Mouse (Mus musculus): ENCODE data around the gene Blzf1. TPM values are rescaled to one million over a fixed set of nuclear protein-coding genes. Genes with fewer than 3 reads are reported as not detected.
A peak's percentile ranks its signal among the peaks of the same experiment; 100 is the strongest.

Gene Blzf1
- polyA plus RNA-seq, 1 experiment, result 11.4 TPM

GRCm38 (mm10) chr1:164318474-164318873, 11.2 kb upstream of the Blzf1 start:
- no peak for TF ChIP-seq TCF12 (IDR thresholded peaks at IDR 0.05; ENCODE audit: insufficient read depth, poor library complexity, severe bottlenecking)
- no peak for TF ChIP-seq POLR2A (IDR thresholded peaks at IDR 0.05; ENCODE audit: insufficient read length, low read depth)
- H3ac ChIP-seq (ENCODE audit: control insufficient read depth, insufficient read length), result no peak overlapping the region
- no peaks in the 10 kb centered on the region for H3K79me2 ChIP-seq (ENCODE audit: control insufficient read depth, insufficient read depth)
- H3K27me3 ChIP-seq (ENCODE audit: control insufficient read depth, insufficient read depth, insufficient read length), result no peaks in the 10 kb centered on the region
- H3K36me3 ChIP-seq (ENCODE audit: control insufficient read depth, insufficient read depth), result peaks cover 3% of the 10 kb centered on the region
- no peak overlapping the region for H3K4me2 ChIP-seq (ENCODE audit: low read depth)
- H3K4me3 ChIP-seq, result no peak overlapping the region

GRCm38 (mm10) chr1:164317261-164317660, 10.0 kb upstream of the Blzf1 start:
- Histone ChIP-seq H3K36me3 (ENCODE audit: control insufficient read depth, insufficient read depth) (peaks cover 3% of the 10 kb centered on the region), H3K4me2 (ENCODE audit: low read depth) (no peak overlapping the region), H3ac (ENCODE audit: control insufficient read depth, insufficient read length) (no peak overlapping the region), H3K27me3 (ENCODE audit: control insufficient read depth, insufficient read depth, insufficient read length) (no peaks in the 10 kb centered on the region), H3K4me3 (no peak overlapping the region), H3K79me2 (ENCODE audit: control insufficient read depth, insufficient read depth) (no peaks in the 10 kb centered on the region)
- TF ChIP-seq SRF (IDR thresholded peaks at IDR 0.05; ENCODE audit: control insufficient read depth, insufficient read length, low read depth), result no peak
- no peak for TF ChIP-seq REST (IDR thresholded peaks at IDR 0.05; ENCODE audit: insufficient read depth, insufficient read length)
- no peak for TF ChIP-seq E2F4 (IDR thresholded peaks at IDR 0.05; ENCODE audit: insufficient read depth)
- no peak for TF ChIP-seq MAX (IDR thresholded peaks at IDR 0.05; ENCODE audit: low read depth)
- no peak for TF ChIP-seq CEBPB (IDR thresholded peaks at IDR 0.05; ENCODE audit: insufficient read depth, poor library complexity, severe bottlenecking)
- no peak for TF ChIP-seq POLR2AphosphoS2 (IDR thresholded peaks at IDR 0.05; ENCODE audit: insufficient read length, low read depth)
- no peak for TF ChIP-seq MYOG (IDR thresholded peaks at IDR 0.05; ENCODE audit: control insufficient read depth in 1 of 3, insufficient read depth in 1 of 3, insufficient read length in 2 of 3, low read depth in 2 of 3)
- no peak for TF ChIP-seq USF1 (IDR thresholded peaks at IDR 0.05; ENCODE audit: low read depth)
- no peak for TF ChIP-seq TCF12 (IDR thresholded peaks at IDR 0.05; ENCODE audit: insufficient read depth, poor library complexity, severe bottlenecking)
- TF ChIP-seq POLR2A (IDR thresholded peaks at IDR 0.05; ENCODE audit: insufficient read length, low read depth), result no peak
- no peak for TF ChIP-seq MYOD1 (IDR thresholded peaks at IDR 0.05; ENCODE audit: control insufficient read depth in 1 of 3, insufficient read length in 2 of 3, low read depth in 2 of 3)
- no peak for TF ChIP-seq TCF3 (IDR thresholded peaks at IDR 0.05; ENCODE audit: insufficient read length, low read depth)

- no peak overlapping the region for H3K4me2 ChIP-seq (ENCODE audit: low read depth)
- TF ChIP-seq SRF (IDR thresholded peaks at IDR 0.05; ENCODE audit: control insufficient read depth, insufficient read length, low read depth) (no peak), MAX (IDR thresholded peaks at IDR 0.05; ENCODE audit: low read depth) (no peak), POLR2A (IDR thresholded peaks at IDR 0.05; ENCODE audit: insufficient read length, low read depth) (no peak), MYOG (IDR thresholded peaks at IDR 0.05; ENCODE audit: control insufficient read depth in 1 of 3, insufficient read depth in 1 of 3, insufficient read length in 2 of 3, low read depth in 2 of 3) (no peak), REST (IDR thresholded peaks at IDR 0.05; ENCODE audit: insufficient read depth, insufficient read length) (no peak), E2F4 (IDR thresholded peaks at IDR 0.05; ENCODE audit: insufficient read depth) (no peak), TCF3 (IDR thresholded peaks at IDR 0.05; ENCODE audit: insufficient read length, low read depth) (no peak), POLR2AphosphoS2 (IDR thresholded peaks at IDR 0.05; ENCODE audit: insufficient read length, low read depth) (no peak), TCF12 (IDR thresholded peaks at IDR 0.05; ENCODE audit: insufficient read depth, poor library complexity, severe bottlenecking) (no peak), CEBPB (IDR thresholded peaks at IDR 0.05; ENCODE audit: insufficient read depth, poor library complexity, severe bottlenecking) (no peak), USF1 (IDR thresholded peaks at IDR 0.05; ENCODE audit: low read depth) (no peak), MYOD1 (IDR thresholded peaks at IDR 0.05; ENCODE audit: control insufficient read depth in 1 of 3, insufficient read length in 2 of 3, low read depth in 2 of 3) (no peak)
- H3K36me3 ChIP-seq (ENCODE audit: control insufficient read depth, insufficient read depth), result peaks cover 3% of the 10 kb centered on the region
- H3K27me3 ChIP-seq (ENCODE audit: control insufficient read depth, insufficient read depth, insufficient read length), result no peaks in the 10 kb centered on the region
- H3K4me3 ChIP-seq, result no peak overlapping the region
- no peaks in the 10 kb centered on the region for H3K79me2 ChIP-seq (ENCODE audit: control insufficient read depth, insufficient read depth)
- H3ac ChIP-seq (ENCODE audit: control insufficient read depth, insufficient read length), result no peak overlapping the region
Measured at GRCm38 (mm10) chr1:164316697-164317096, 9.4 kb upstream of the Blzf1 start.

GRCm38 (mm10) chr1:164315266-164315665, 8.0 kb upstream of the Blzf1 start:
- peaks cover 3% of the 10 kb centered on the region for H3K36me3 ChIP-seq (ENCODE audit: control insufficient read depth, insufficient read depth)
- TF ChIP-seq USF1 (IDR thresholded peaks at IDR 0.05; ENCODE audit: low read depth) (peak; percentile 53), POLR2AphosphoS2 (IDR thresholded peaks at IDR 0.05; ENCODE audit: insufficient read length, low read depth) (no peak)
- H3K4me3 ChIP-seq, result no peak overlapping the region
- H3K4me2 ChIP-seq (ENCODE audit: low read depth), result no peak overlapping the region
- H3K79me2 ChIP-seq (ENCODE audit: control insufficient read depth, insufficient read depth), result no peaks in the 10 kb centered on the region
- no peak overlapping the region for H3ac ChIP-seq (ENCODE audit: control insufficient read depth, insufficient read length)
- no peaks in the 10 kb centered on the region for H3K27me3 ChIP-seq (ENCODE audit: control insufficient read depth, insufficient read depth, insufficient read length)

- H3K4me3 ChIP-seq, result no peak overlapping the region
- H3K79me2 ChIP-seq (ENCODE audit: control insufficient read depth, insufficient read depth), result no peaks in the 10 kb centered on the region
- no peaks in the 10 kb centered on the region for H3K27me3 ChIP-seq (ENCODE audit: control insufficient read depth, insufficient read depth, insufficient read length)
- H3K4me2 ChIP-seq (ENCODE audit: low read depth), result no peak overlapping the region
- TF ChIP-seq USF1 (IDR thresholded peaks at IDR 0.05; ENCODE audit: low read depth) (no peak), E2F4 (IDR thresholded peaks at IDR 0.05; ENCODE audit: insufficient read depth) (no peak), TCF12 (IDR thresholded peaks at IDR 0.05; ENCODE audit: insufficient read depth, poor library complexity, severe bottlenecking) (no peak), CEBPB (IDR thresholded peaks at IDR 0.05; ENCODE audit: insufficient read depth, poor library complexity, severe bottlenecking) (no peak), SRF (IDR thresholded peaks at IDR 0.05; ENCODE audit: control insufficient read depth, insufficient read length, low read depth) (no peak), MYOD1 (IDR thresholded peaks at IDR 0.05; ENCODE audit: control insufficient read depth in 1 of 3, insufficient read length in 2 of 3, low read depth in 2 of 3) (no peak), POLR2AphosphoS2 (IDR thresholded peaks at IDR 0.05; ENCODE audit: insufficient read length, low read depth) (no peak), REST (IDR thresholded peaks at IDR 0.05; ENCODE audit: insufficient read depth, insufficient read length) (no peak), MYOG (IDR thresholded peaks at IDR 0.05; ENCODE audit: control insufficient read depth in 1 of 3, insufficient read depth in 1 of 3, insufficient read length in 2 of 3, low read depth in 2 of 3) (no peak), MAX (IDR thresholded peaks at IDR 0.05; ENCODE audit: low read depth) (no peak)
- H3K36me3 ChIP-seq (ENCODE audit: control insufficient read depth, insufficient read depth), result peaks cover 3% of the 10 kb centered on the region
- H3ac ChIP-seq (ENCODE audit: control insufficient read depth, insufficient read length), result no peak overlapping the region
Measured at GRCm38 (mm10) chr1:164314085-164314484, 6.8 kb upstream of the Blzf1 start.
